Mouse (Mus musculus): ENCODE results near the gene 4933402E13Rik. TPM values are rescaled to one million over a fixed set of nuclear protein-coding genes. Genes with fewer than 3 reads are reported as not detected.

The 4933402E13Rik gene
- not detected in 2 replicates for polyA plus RNA-seq (2012; rRNA removed; ENCODE audit: low replicate concordance)

DNA sequence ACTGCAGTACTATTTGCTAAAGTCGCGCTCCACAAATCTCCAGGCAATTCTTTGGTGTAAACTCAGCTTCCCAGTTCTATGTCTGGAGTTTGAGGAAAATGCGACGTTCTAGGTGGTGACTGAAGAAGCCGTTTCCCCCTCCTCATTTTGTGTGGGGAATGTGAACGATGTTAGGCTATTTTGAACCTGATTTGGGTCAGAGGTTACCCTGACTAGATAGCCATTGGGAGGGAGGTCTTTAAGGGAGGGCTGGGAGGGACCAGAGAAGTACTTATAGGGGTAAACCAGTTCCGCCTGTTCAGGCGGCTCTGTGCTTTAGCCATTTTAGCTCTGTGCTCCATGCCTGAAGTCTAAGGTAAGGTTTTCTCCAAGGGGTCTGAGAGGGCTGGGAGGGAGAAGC, at the start of gene 4933402E13Rik:
Gene 4933402E13Rik, plus strand, starts transcription at position 301 of the 400 bp plus-strand sequence.

Other genes starting within 250 kb of the 4933402E13Rik start
- not detected in 2 replicates for gene 4931400O07Rik, start 184.5 kb downstream of the 4933402E13Rik start, polyA plus RNA-seq (2012; rRNA removed; ENCODE audit: low replicate concordance)